Mouse (Mus musculus): ENCODE measurements around the gene Prkci. TPM values are rescaled to one million over a fixed set of nuclear protein-coding genes. Genes with fewer than 3 reads are reported as not detected.

Prkci gene
- polyA plus RNA-seq, 1 experiment from 2014 or later: 43.1 TPM

DNA sequence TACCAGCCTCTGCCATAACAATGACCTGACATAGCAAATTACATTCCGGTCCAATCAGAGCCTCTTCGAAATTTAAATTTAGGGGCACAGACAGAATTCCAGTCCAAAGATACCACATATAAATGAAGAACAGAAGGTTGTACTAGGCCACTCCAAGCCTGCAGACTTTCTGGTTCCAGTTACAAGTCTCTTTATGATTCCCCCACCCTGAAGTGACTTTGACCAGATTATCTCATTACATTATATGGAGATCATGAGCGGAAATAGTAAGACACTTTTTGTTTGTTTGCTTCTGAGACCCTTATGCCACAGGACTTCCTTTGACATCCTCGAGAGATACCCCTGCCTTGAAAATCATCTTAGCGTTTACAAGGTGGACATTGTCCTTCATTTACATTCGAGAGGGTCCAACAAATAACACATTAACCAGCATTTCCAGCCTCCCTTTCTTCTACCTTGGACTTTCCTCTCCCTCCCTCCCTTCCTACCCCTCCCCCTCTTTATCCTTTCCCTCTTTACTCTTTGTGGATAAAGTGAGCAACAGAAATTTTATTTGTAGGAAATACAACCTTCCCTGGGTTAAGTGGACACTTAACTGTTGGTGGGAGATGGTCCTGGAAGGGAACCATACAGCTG lies 81.6 kb downstream of the Prkci start:
- no peaks in the 10 kb centered on the region for H3K27me3 ChIP-seq (ENCODE audit: control insufficient read depth, insufficient read depth, low read length)
- 85% methylated on average over 6 of the region's 6 CpGs for WGBS
- H3K36me3 ChIP-seq (ENCODE audit: control insufficient read depth, insufficient read depth, low read length): no peaks in the 10 kb centered on the region
- no peak for ATAC-seq (ENCODE audit: insufficient number of reproducible peaks, low FRiP score, low TSS enrichment, low read depth)
- no peaks in the 10 kb centered on the region for H3K9me3 ChIP-seq (ENCODE audit: control insufficient read depth, low read length)
- no peak overlapping the region for H3K4me3 ChIP-seq (ENCODE audit: low read depth, low read length)
- H3K4me1 ChIP-seq (ENCODE audit: control insufficient read depth, insufficient read depth, low read length): no peaks in the 10 kb centered on the region
- no peak for DNase-seq (ENCODE audit: low spot score)
- H3K9ac ChIP-seq (ENCODE audit: low read length): no peak overlapping the region
- H3K27ac ChIP-seq (replicated peaks; ENCODE audit: low read depth, low read length): no peak overlapping the region
- no peak overlapping the region for H3K4me2 ChIP-seq (ENCODE audit: low read depth, severe bottlenecking)

DNA sequence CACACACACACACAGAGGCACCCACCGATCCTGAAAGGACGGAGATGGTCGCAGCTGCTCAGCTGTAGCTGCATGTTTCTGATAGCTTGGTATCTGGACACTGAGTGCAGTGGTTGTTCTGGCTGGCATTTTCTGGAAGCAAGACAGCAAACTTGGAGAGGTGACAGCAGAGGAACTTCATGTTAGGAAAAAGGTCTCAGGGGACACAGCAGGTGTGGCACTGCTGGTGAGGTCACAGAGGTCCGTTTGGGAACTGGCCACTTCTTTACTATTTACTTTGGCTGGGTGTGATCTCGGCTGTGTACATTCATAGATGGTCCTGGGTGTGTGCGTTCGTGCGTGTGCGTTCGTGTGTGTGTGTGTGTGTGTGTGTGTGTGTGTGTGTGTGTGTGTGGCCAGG lies 83.9 kb downstream of the Prkci start:
- Histone ChIP-seq H3K9me3 (ENCODE audit: control insufficient read depth, low read length) (no peaks in the 10 kb centered on the region), H3K27me3 (ENCODE audit: control insufficient read depth, insufficient read depth, low read length) (no peaks in the 10 kb centered on the region), H3K9ac (ENCODE audit: low read length) (no peak overlapping the region), H3K4me3 (ENCODE audit: low read depth, low read length) (no peak overlapping the region), H3K27ac (replicated peaks; ENCODE audit: low read depth, low read length) (no peak overlapping the region), H3K36me3 (ENCODE audit: control insufficient read depth, insufficient read depth, low read length) (no peaks in the 10 kb centered on the region), H3K4me1 (ENCODE audit: control insufficient read depth, insufficient read depth, low read length) (no peaks in the 10 kb centered on the region), H3K4me2 (ENCODE audit: low read depth, severe bottlenecking) (no peak overlapping the region)
- 92% methylated on average over 10 of the region's 10 CpGs for WGBS
- ATAC-seq (ENCODE audit: insufficient number of reproducible peaks, low FRiP score, low TSS enrichment, low read depth): no peak
- DNase-seq (ENCODE audit: low spot score): no peak

DNA sequence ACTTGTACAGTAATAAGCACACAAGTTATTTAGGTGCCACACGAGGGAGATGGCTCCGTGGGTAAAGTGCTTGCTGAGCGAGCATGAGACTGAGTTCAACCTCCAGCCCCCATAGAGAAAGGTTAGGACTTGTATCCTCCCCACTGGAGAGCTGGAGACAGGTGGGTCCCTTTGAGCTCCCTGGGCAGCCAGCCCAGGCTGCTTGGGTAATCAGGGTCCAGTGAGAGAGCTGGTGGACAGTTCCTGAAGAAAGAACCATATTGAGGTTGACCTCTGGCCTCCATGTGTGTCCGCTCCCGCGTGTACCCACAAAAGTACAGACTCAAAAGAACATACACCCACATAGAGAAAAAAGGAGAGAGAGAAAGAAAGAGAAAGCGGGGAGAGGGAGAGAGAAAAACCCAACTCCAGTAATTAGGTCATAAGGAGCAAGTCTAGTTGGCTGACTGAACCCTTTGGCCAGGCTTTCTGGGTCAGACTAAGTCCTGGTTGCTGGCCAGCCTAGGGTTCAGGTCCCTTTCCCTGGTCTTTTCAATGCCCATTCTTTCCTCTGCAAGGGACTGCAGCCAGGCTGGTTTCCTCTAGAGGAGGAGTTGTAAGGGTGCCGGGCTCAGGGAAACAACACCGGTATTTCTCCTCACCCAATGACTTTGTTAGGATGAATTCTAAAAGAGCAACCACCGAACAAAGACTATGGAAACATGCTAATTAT lies 85.4 kb downstream of the Prkci start:
- Histone ChIP-seq H3K36me3 (ENCODE audit: control insufficient read depth, insufficient read depth, low read length) (no peaks in the 10 kb centered on the region), H3K4me3 (ENCODE audit: low read depth, low read length) (no peak overlapping the region), H3K9ac (ENCODE audit: low read length) (no peak overlapping the region), H3K4me2 (ENCODE audit: low read depth, severe bottlenecking) (no peak overlapping the region), H3K9me3 (ENCODE audit: control insufficient read depth, low read length) (no peaks in the 10 kb centered on the region), H3K27ac (replicated peaks; ENCODE audit: low read depth, low read length) (no peak overlapping the region), H3K4me1 (ENCODE audit: control insufficient read depth, insufficient read depth, low read length) (no peaks in the 10 kb centered on the region), H3K27me3 (ENCODE audit: control insufficient read depth, insufficient read depth, low read length) (no peaks in the 10 kb centered on the region)
- 89% methylated on average over 10 of the region's 10 CpGs for WGBS
- DNase-seq (ENCODE audit: low spot score) (no peak), ATAC-seq (ENCODE audit: insufficient number of reproducible peaks, low FRiP score, low TSS enrichment, low read depth) (no peak)

DNA sequence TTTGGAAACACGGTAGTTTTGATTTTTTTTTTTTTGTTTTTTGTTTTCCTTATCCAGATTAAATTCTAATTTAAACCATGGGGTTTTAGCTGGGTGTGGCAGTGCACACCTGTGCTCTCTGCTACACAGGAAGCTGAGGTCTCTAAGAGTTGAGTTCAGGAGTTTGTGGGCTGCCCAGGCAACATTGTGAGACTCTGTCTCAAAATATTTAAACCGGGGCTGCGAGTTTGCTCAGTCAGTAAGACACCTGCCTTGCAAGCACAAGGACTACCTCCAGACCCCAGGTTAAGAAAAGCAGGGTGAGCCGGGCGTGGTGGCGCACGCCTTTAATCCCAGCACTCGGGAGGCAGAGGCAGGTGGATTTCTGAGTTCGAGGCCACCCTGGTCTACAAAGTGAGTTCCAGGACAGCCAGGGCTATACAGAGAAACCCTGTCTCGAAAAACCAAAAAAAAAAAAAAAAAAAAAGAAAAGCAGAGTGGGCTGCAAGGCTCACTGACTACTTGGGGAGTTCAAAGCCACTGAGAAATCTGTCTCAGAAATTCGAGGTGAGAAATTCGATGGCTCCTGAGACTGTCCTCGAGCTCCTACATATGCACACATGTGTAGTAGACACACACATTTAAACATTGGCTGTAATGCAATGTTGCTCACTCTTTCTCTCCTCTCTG lies 87.4 kb downstream of the Prkci start:
- Histone ChIP-seq H3K4me2 (ENCODE audit: low read depth, severe bottlenecking) (no peak overlapping the region), H3K36me3 (ENCODE audit: control insufficient read depth, insufficient read depth, low read length) (no peaks in the 10 kb centered on the region), H3K27me3 (ENCODE audit: control insufficient read depth, insufficient read depth, low read length) (no peaks in the 10 kb centered on the region), H3K4me1 (ENCODE audit: control insufficient read depth, insufficient read depth, low read length) (no peaks in the 10 kb centered on the region), H3K4me3 (ENCODE audit: low read depth, low read length) (no peak overlapping the region), H3K9me3 (ENCODE audit: control insufficient read depth, low read length) (no peaks in the 10 kb centered on the region), H3K27ac (replicated peaks; ENCODE audit: low read depth, low read length) (no peak overlapping the region), H3K9ac (ENCODE audit: low read length) (no peak overlapping the region)
- WGBS: 91% methylated on average over 12 of the region's 13 CpGs
- DNase-seq (ENCODE audit: low spot score) (no peak), ATAC-seq (ENCODE audit: insufficient number of reproducible peaks, low FRiP score, low TSS enrichment, low read depth) (no peak)

DNA sequence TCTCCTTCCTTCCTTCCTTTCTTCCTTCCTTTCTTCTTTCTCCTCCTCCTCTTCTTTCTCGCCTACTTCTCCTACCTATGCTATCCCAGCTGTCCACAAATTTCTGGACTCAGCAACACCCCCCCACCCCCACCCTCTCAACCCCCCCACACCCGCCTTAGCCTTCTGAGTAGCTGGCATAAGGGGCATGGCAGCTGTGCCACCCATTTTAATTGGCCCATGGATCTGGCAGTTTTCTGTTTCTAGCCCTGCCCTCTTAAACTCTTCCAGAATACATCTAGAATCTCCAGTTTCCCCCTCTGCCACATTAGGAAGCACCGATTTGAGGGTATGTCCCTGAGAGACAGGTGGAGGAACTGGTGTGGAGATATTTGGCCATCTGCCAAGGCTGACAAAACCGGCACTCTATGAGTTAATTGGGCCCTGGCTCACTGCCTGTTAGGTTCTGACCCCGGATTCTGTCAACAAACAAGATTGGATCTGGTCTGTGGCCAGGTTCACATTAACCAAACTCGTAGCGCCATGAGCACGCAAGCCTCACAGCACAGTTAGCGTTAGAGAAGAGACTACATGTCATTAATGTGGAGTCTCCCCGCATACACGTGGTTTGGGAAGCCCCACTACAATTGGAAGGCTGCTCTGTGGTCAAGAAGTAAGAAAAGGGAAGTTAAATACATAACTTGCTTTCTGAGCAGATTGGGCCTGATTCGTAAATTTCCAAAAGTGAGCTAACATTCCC lies 88.1 kb downstream of the Prkci start:
- Histone ChIP-seq H3K36me3 (ENCODE audit: control insufficient read depth, insufficient read depth, low read length) (no peaks in the 10 kb centered on the region), H3K4me2 (ENCODE audit: low read depth, severe bottlenecking) (no peak overlapping the region), H3K9ac (ENCODE audit: low read length) (no peak overlapping the region), H3K27ac (replicated peaks; ENCODE audit: low read depth, low read length) (no peak overlapping the region), H3K4me3 (ENCODE audit: low read depth, low read length) (no peak overlapping the region), H3K9me3 (ENCODE audit: control insufficient read depth, low read length) (no peaks in the 10 kb centered on the region), H3K4me1 (ENCODE audit: control insufficient read depth, insufficient read depth, low read length) (no peaks in the 10 kb centered on the region), H3K27me3 (ENCODE audit: control insufficient read depth, insufficient read depth, low read length) (no peaks in the 10 kb centered on the region)
- ATAC-seq (ENCODE audit: insufficient number of reproducible peaks, low FRiP score, low TSS enrichment, low read depth) (no peak), DNase-seq (ENCODE audit: low spot score) (no peak)
- 64% methylated on average over 12 of the region's 12 CpGs for WGBS

DNA sequence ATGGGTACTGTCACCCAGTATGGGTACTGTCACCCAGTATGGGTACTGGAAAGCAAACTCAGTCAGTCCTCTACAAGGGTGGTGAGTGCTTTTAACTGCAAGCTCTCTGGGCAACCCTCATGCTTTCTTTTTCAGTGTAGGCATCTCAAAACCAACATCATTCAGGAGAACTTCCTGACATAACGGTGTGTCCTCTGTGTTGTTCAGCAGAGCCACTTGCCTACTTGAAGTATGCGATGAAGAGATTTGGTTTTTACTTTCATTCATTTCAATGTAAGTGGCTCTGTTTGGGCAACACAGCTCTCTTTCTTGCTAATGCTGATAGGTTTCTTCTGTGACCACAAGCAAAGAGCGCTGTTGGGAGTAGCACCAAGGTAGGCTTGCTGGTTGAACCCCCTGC lies 89.5 kb downstream of the Prkci start:
- Histone ChIP-seq H3K9me3 (ENCODE audit: control insufficient read depth, low read length) (no peaks in the 10 kb centered on the region), H3K4me2 (ENCODE audit: low read depth, severe bottlenecking) (no peak overlapping the region), H3K27me3 (ENCODE audit: control insufficient read depth, insufficient read depth, low read length) (no peaks in the 10 kb centered on the region), H3K9ac (ENCODE audit: low read length) (no peak overlapping the region), H3K4me1 (ENCODE audit: control insufficient read depth, insufficient read depth, low read length) (no peaks in the 10 kb centered on the region), H3K4me3 (ENCODE audit: low read depth, low read length) (no peak overlapping the region), H3K27ac (replicated peaks; ENCODE audit: low read depth, low read length) (no peak overlapping the region), H3K36me3 (ENCODE audit: control insufficient read depth, insufficient read depth, low read length) (no peaks in the 10 kb centered on the region)
- DNase-seq (ENCODE audit: low spot score): no peak
- WGBS: 86% methylated on average over 3 of the region's 3 CpGs
- ATAC-seq (ENCODE audit: insufficient number of reproducible peaks, low FRiP score, low TSS enrichment, low read depth): no peak

DNA sequence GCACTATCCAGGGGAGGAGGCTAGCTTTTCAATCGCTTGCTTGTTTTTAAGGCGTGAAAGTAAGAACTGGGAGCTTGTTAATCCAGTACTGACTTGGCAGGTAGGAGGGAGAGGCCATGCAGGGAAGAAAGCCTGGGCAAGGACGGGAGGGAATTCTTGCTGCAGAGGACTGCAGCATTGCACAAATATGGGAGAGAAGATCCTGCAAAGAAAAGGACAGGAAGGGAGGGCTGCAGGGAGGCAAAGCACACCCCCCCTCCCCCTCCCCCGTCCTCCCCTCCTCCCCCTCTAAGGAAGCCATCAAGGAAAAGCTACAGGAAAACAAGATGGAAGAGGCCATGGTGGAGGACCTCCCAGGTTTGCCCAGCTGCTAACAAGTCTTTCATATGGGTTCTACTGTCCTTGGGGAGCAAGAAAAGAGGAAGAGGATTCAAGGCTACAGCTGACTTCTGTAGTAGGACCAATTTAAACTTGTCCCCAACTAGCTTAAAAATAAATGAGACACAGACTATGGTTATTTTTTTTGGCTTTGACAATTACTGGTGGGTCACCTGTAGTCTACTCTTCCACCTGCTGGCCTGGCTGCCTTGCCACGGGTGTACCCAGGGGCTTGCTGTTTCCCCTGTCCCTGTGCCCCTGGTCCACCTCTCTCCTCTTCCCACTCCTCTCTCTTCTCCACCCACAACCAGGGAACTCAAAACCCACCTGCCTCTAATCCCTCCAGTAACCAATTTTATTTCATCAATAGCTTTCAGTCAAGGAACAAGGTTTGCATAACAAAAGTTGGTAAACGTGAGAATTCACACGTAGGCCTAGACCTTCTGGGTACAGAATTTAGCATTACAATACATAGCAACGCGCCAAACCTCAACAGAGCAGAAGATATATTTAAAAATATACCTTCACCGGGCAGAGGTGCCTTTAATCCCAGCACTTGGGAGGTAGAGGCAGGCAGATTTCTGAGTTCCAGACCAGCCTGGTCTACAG lies 93.5 kb downstream of the Prkci start:
- 43% methylated on average over 10 of the region's 10 CpGs for WGBS
- Histone ChIP-seq H3K27me3 (ENCODE audit: control insufficient read depth, insufficient read depth, low read length) (no peaks in the 10 kb centered on the region), H3K9me3 (ENCODE audit: control insufficient read depth, low read length) (no peaks in the 10 kb centered on the region), H3K4me2 (ENCODE audit: low read depth, severe bottlenecking) (no peak overlapping the region), H3K4me3 (ENCODE audit: low read depth, low read length) (no peak overlapping the region), H3K36me3 (ENCODE audit: control insufficient read depth, insufficient read depth, low read length) (no peaks in the 10 kb centered on the region), H3K4me1 (ENCODE audit: control insufficient read depth, insufficient read depth, low read length) (0 out of 2 replicates have a peak, but pooled peaks cover 3% of the 10 kb centered on the region), H3K9ac (ENCODE audit: low read length) (no peak overlapping the region), H3K27ac (replicated peaks; ENCODE audit: low read depth, low read length) (no peak overlapping the region)
- no peak for DNase-seq (ENCODE audit: low spot score)
- ATAC-seq (ENCODE audit: insufficient number of reproducible peaks, low FRiP score, low TSS enrichment, low read depth): no peak
